Mouse (Mus musculus): ENCODE data around the gene Aldh5a1. TPM values are rescaled to one million over a fixed set of nuclear protein-coding genes. Genes with fewer than 3 reads are reported as not detected.

The Aldh5a1 gene
- polyA plus RNA-seq, 1 experiment, result 0.50 TPM

DNA sequence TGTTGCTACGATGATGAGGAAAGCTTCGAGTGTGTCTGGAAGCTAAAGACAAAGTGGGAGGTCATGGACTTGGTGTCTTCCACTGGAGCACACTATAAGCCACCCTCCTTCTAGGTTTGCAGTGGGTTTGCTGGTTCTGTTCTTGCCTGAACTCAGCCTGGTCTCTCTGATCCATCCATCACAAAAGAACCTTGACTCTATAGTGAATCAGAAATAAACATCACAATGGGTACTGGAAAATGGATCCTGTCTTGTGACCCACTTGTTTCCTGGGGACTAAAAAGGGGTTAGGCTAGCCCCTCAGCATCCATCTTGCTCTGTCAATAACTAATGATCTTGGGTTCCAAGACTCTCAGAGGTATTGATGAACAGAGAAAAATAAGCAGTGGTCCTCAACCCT, 35.5 kb downstream of the Aldh5a1 start:
- no peak overlapping the region for H3K4me3 ChIP-seq (ENCODE audit: extremely low read depth, insufficient read depth, insufficient read length)
- H3K27me3 ChIP-seq (ENCODE audit: control insufficient read depth, insufficient read depth, low read length), result no peaks in the 10 kb centered on the region
- TF ChIP-seq CTCF (IDR thresholded peaks at IDR 0.05; ENCODE audit: extremely low read depth, insufficient read depth, insufficient read length, insufficient replicate concordance) (no peak), POLR2A (IDR thresholded peaks at IDR 0.05; ENCODE audit: low read depth, low read length) (no peak)
- 85% methylated on average over 2 of the region's 2 CpGs for WGBS
- H3K36me3 ChIP-seq (ENCODE audit: control insufficient read depth, insufficient read depth, low read length), result no peaks in the 10 kb centered on the region
- no peak for DNase-seq (ENCODE audit: low read depth in 1 of 2, low spot score in 2 of 2)
- no peak overlapping the region for H3K27ac ChIP-seq (ENCODE audit: insufficient read depth, low read length)
- H3K4me1 ChIP-seq (ENCODE audit: control insufficient read depth, insufficient read depth, insufficient read length), result no peaks in the 10 kb centered on the region

GRCm38 (mm10) chr13:24893880-24894279, 43.6 kb downstream of the Aldh5a1 start:
- H3K36me3 ChIP-seq (ENCODE audit: control insufficient read depth, insufficient read depth, low read length), result no peaks in the 10 kb centered on the region
- H3K4me1 ChIP-seq (ENCODE audit: control insufficient read depth, insufficient read depth, insufficient read length), result no peaks in the 10 kb centered on the region
- no peak overlapping the region for H3K27ac ChIP-seq (ENCODE audit: insufficient read depth, low read length)
- WGBS, result 84% methylated on average over 2 of the region's 2 CpGs
- H3K27me3 ChIP-seq (ENCODE audit: control insufficient read depth, insufficient read depth, low read length), result no peaks in the 10 kb centered on the region
- no peak for DNase-seq (ENCODE audit: low read depth in 1 of 2, low spot score in 2 of 2)
- TF ChIP-seq CTCF (IDR thresholded peaks at IDR 0.05; ENCODE audit: extremely low read depth, insufficient read depth, insufficient read length, insufficient replicate concordance) (no peak), POLR2A (IDR thresholded peaks at IDR 0.05; ENCODE audit: low read depth, low read length) (no peak)
- H3K4me3 ChIP-seq (ENCODE audit: extremely low read depth, insufficient read depth, insufficient read length), result no peak overlapping the region

DNA sequence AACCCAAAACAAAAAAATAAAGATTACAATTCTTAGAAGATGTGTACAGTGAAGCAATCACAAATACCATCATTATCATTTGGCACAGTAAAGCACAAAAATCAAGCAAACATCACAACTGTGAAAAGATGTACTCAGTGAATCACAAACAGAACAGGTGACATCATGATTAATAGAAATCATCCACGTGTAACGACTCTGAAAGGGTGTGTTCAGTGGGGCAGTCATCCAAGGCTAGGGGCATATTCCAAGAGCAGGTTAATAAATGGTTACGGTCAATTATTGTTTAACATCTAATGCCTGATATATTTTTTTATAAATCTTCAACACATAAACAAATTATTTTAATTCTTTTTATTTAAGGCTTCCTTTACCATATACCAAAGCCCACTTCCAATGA, 44.9 kb downstream of the Aldh5a1 start:
- no peak overlapping the region for H3K27ac ChIP-seq (ENCODE audit: insufficient read depth, low read length)
- TF ChIP-seq CTCF (IDR thresholded peaks at IDR 0.05; ENCODE audit: extremely low read depth, insufficient read depth, insufficient read length, insufficient replicate concordance) (no peak), POLR2A (IDR thresholded peaks at IDR 0.05; ENCODE audit: low read depth, low read length) (no peak)
- no peak overlapping the region for H3K4me3 ChIP-seq (ENCODE audit: extremely low read depth, insufficient read depth, insufficient read length)
- 89% methylated on average over 3 of the region's 3 CpGs for WGBS
- H3K36me3 ChIP-seq (ENCODE audit: control insufficient read depth, insufficient read depth, low read length), result no peaks in the 10 kb centered on the region
- no peak for DNase-seq (ENCODE audit: low read depth in 1 of 2, low spot score in 2 of 2)
- no peaks in the 10 kb centered on the region for H3K27me3 ChIP-seq (ENCODE audit: control insufficient read depth, insufficient read depth, low read length)
- no peaks in the 10 kb centered on the region for H3K4me1 ChIP-seq (ENCODE audit: control insufficient read depth, insufficient read depth, insufficient read length)

- 85% methylated on average over 1 of the region's 1 CpGs for WGBS
- Histone ChIP-seq H3K27me3 (ENCODE audit: control insufficient read depth, insufficient read depth, low read length) (no peaks in the 10 kb centered on the region), H3K36me3 (ENCODE audit: control insufficient read depth, insufficient read depth, low read length) (no peaks in the 10 kb centered on the region), H3K4me1 (ENCODE audit: control insufficient read depth, insufficient read depth, insufficient read length) (no peaks in the 10 kb centered on the region), H3K4me3 (ENCODE audit: extremely low read depth, insufficient read depth, insufficient read length) (no peak overlapping the region), H3K27ac (ENCODE audit: insufficient read depth, low read length) (no peak overlapping the region)
- no peak for DNase-seq (ENCODE audit: low read depth in 1 of 2, low spot score in 2 of 2)
- TF ChIP-seq POLR2A (IDR thresholded peaks at IDR 0.05; ENCODE audit: low read depth, low read length) (no peak), CTCF (IDR thresholded peaks at IDR 0.05; ENCODE audit: extremely low read depth, insufficient read depth, insufficient read length, insufficient replicate concordance) (no peak)
Measured at GRCm38 (mm10) chr13:24889554-24889953, 47.9 kb downstream of the Aldh5a1 start.

DNA sequence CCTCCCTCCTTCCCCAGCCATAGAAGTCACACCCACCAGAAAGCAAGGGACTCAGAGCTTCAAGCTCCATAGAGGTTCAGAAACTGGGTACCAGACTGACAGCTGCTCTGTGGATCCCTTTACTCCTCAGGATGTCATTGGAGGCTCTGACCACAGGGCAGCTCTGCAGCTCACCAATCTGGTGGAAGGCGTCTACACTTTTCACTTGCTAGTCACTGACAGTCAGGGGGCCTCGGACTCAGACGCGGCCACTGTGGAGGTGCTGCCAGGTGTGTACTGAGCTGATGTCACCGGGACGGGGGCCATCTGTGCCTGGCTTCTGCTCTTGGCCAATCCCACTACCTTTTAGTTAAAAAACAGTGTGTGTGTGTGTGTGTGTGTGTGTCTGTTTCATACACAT, 55.0 kb downstream of the Aldh5a1 start:
- no peak for DNase-seq (ENCODE audit: low read depth in 1 of 2, low spot score in 2 of 2)
- Histone ChIP-seq H3K27ac (ENCODE audit: insufficient read depth, low read length) (no peak overlapping the region), H3K4me1 (ENCODE audit: control insufficient read depth, insufficient read depth, insufficient read length) (no peaks in the 10 kb centered on the region), H3K4me3 (ENCODE audit: extremely low read depth, insufficient read depth, insufficient read length) (no peak overlapping the region), H3K27me3 (ENCODE audit: control insufficient read depth, insufficient read depth, low read length) (no peaks in the 10 kb centered on the region), H3K36me3 (ENCODE audit: control insufficient read depth, insufficient read depth, low read length) (no peaks in the 10 kb centered on the region)
- 94% methylated on average over 6 of the region's 6 CpGs for WGBS
- TF ChIP-seq CTCF (IDR thresholded peaks at IDR 0.05; ENCODE audit: extremely low read depth, insufficient read depth, insufficient read length, insufficient replicate concordance) (no peak), POLR2A (IDR thresholded peaks at IDR 0.05; ENCODE audit: low read depth, low read length) (no peak)

- Histone ChIP-seq H3K27me3 (ENCODE audit: control insufficient read depth, insufficient read depth, low read length) (no peaks in the 10 kb centered on the region), H3K27ac (ENCODE audit: insufficient read depth, low read length) (no peak overlapping the region), H3K36me3 (ENCODE audit: control insufficient read depth, insufficient read depth, low read length) (no peaks in the 10 kb centered on the region), H3K4me1 (ENCODE audit: control insufficient read depth, insufficient read depth, insufficient read length) (no peaks in the 10 kb centered on the region), H3K4me3 (ENCODE audit: extremely low read depth, insufficient read depth, insufficient read length) (no peak overlapping the region)
- TF ChIP-seq CTCF (IDR thresholded peaks at IDR 0.05; ENCODE audit: extremely low read depth, insufficient read depth, insufficient read length, insufficient replicate concordance) (no peak), POLR2A (IDR thresholded peaks at IDR 0.05; ENCODE audit: low read depth, low read length) (no peak)
- no peak for DNase-seq (ENCODE audit: low read depth in 1 of 2, low spot score in 2 of 2)
- 91% methylated on average over 5 of the region's 5 CpGs for WGBS
Measured at GRCm38 (mm10) chr13:24880704-24881103, 56.8 kb downstream of the Aldh5a1 start.

DNA sequence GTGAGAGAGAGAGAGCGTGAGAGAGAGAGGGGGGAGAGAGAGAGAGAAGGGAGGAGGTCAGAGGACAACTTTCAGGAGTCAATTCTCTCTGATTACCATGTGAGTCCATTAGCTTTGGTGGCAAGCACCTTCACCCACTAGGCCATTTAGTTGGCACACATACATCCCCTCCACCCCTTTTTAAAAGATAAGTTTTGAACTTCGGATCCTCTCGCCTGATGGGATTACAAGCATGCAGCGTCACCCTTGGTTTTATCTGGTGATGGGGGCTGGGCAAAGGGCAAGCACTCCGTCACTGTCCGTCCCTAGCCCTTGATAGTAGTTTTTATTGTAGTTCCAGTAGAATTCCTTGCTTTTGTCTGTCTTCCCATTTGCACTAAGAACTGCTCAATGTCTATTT, 57.3 kb downstream of the Aldh5a1 start:
- no peak for DNase-seq (ENCODE audit: low read depth in 1 of 2, low spot score in 2 of 2)
- no peak overlapping the region for H3K27ac ChIP-seq (ENCODE audit: insufficient read depth, low read length)
- H3K27me3 ChIP-seq (ENCODE audit: control insufficient read depth, insufficient read depth, low read length), result no peaks in the 10 kb centered on the region
- TF ChIP-seq POLR2A (IDR thresholded peaks at IDR 0.05; ENCODE audit: low read depth, low read length) (no peak), CTCF (IDR thresholded peaks at IDR 0.05; ENCODE audit: extremely low read depth, insufficient read depth, insufficient read length, insufficient replicate concordance) (no peak)
- H3K4me3 ChIP-seq (ENCODE audit: extremely low read depth, insufficient read depth, insufficient read length), result no peak overlapping the region
- H3K36me3 ChIP-seq (ENCODE audit: control insufficient read depth, insufficient read depth, low read length), result no peaks in the 10 kb centered on the region
- 86% methylated on average over 6 of the region's 6 CpGs for WGBS
- no peaks in the 10 kb centered on the region for H3K4me1 ChIP-seq (ENCODE audit: control insufficient read depth, insufficient read depth, insufficient read length)

All from spleen, adult 2 months (tissue).